Mouse (Mus musculus) monocyte, adult 2 months (primary cell): ENCODE measurements around the gene Il11ra1.
"Not testable (repeated sequence)": the region's sequence is repeated elsewhere in the genome, so short reads cannot be mapped to it uniquely, and the experiment has no call there.

ENCODE experiments used
- DNase-seq, 2 experiments: peaks; one replicate each; pipeline ENCODE4 v3.0.0; 2022; ENCODE audit warnings: low spot score in 2 of 2, low read depth in 1 of 2

Gene Il11ra1

DNA sequence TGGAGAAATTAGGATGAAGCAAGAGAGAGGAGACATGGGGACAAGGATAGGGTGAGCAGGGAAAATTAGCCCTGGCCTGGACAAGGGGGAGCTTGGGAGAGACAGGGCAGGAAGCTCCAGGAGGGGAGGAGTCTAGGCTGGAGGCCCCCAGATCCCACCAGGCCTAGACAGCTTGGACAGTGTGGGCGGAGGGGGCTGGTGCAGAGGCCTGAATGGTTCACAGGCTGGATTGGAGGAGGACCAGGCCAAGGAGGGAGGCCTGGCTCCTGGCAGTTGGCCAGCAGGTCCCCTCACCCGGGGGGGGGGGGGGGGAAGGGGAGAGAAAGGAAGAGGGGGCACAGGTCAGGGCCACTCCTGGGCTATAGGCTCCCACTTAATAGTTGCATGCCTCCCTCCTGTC is 20.5 kb upstream of the Il11ra1 start:
- DNase-seq = no peak

DNA sequence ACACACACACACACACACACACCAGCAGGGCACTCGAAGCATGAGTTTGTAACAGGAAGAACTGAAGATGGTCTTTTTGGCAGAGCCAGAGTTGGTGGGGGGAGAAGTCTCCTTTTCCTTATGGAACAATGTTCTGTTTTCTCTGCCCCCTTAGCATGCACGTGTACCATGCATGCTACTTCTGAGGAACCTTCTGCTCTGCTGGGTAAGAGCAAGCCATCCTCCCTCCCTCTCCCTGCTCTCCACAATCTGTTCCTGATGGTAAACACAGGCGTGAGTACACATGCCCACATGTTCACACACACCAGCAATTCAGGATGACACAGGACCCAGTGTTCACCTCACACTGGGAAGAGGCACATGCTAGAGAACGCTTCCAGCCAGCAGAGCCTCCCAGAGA is 18.6 kb upstream of the Il11ra1 start:
- no peak for DNase-seq

GRCm38 (mm10) chr4:41681947-41682346 is 17.8 kb upstream of the Il11ra1 start:
- DNase-seq = no peak

DNA sequence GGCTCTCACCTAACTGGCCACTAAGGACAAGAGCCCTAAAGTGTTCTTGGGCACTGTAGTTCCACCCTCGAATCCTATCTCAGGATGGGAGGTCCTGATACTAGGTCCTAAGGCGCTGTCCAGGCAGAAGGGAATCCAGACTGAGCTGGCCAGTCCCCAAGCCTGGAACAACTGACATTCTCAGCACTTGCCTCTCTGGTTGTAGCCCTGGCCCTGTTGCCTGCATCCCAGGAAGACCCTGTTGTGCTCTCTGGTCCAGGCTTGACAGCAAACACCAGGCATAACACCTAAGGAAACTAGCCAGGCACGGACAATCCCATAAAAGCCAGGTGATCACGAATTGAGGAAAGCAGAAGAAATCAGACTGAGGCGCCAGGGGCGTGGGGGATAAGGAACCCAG is 17.0 kb upstream of the Il11ra1 start:
- no peak for DNase-seq

- DNase-seq = not testable (repeated sequence)
These were observed 16.5 kb upstream of the Il11ra1 start for GRCm38 (mm10) chr4:41683303-41683702.

- not testable (repeated sequence) for DNase-seq
These were observed 15.5 kb upstream of the Il11ra1 start for GRCm38 (mm10) chr4:41684131-41684930.

GRCm38 (mm10) chr4:41684931-41685453 is 14.8 kb upstream of the Il11ra1 start:
- not testable (repeated sequence) for DNase-seq

DNA sequence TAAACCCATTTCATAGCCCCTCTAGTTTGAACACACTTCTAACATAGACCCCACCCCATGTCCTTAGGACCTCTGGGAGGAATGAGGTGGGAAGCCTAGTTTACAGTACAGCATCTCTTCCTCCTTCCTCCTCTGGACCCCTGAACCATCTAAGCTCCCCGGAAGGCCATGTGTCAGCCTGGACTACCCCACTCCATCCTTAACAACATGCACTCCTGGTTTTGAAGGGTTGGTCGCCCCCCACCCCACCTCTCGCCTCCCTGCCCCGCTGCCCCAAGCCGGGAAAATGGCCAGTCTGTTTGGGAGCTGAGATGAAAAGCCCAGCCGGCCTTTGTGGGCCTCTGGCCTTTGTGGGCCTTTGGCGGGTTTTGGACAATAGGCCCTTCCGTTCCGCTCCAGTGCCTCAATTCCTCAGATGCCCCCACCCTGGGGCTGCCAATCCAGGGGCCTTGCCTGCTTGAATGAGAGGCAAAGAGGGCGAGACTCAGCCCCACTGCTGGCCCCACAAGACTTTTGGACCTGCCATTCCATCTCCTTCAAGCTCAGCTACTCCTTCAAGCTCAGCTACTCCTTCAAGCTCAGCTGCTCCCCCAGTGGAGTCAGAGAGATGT is 13.8 kb upstream of the Il11ra1 start:
- not testable (repeated sequence) for DNase-seq

DNA sequence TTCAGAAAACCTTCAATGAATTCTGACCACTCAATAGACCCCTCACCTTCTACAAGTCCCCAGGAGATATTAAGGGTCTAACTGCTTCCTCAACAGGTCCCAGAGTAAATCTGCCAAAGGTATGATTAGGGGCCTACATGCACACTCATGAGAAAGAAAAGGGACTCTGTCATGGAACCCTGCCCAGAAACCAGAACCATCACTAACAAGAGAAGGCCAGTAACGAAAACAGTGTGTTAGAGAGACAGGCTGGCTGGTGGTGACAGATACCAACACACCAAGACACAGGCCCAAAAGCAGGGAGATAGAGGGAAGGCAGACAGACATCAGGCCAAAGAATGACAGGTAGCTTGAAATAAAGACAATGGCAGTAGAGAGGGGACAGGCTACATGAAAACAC is 11.2 kb upstream of the Il11ra1 start:
- DNase-seq = not testable (repeated sequence)

DNA sequence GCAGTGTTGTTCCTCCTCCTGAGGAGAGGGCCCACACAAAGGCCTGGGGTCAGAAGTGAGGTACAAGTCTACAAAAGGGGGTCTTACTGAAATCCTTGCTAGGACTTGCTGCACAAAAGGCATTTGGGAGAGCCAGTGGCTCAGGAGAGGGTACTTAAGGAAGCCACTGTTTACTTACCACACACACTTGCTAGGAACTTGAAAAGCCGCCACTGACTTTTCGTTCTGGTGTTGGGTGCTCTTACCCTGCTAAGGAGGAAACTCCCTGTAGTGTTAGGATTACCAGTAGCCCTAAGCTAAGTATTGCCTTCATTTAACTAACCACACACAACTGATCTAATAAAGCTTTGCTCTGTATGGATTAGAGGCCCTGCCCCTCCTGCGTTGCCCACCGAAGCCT is 9.8 kb upstream of the Il11ra1 start:
- not testable (repeated sequence) for DNase-seq

DNA sequence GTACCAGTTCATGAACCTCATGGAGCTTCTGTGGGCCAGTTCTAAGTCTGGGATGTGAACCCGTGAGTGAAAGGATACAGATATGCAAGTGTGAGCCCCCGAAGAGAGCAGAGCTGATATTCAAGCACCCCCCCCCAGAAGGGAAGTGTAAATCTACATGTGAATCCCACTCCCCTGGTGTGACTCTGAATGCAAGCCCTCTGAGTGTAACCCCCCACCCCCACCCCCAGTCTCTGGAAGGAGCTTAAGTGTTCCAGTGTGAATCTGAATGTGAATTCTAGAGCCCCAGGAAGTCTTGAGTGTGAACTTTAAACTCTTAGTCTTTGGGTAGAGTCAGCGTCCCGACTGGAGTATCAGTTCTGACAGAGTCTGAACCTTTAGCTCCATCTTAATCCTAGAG is 6.3 kb upstream of the Il11ra1 start:
- DNase-seq = not testable (repeated sequence)

GRCm38 (mm10) chr4:41695800-41696199 is 4.0 kb upstream of the Il11ra1 start:
- not testable (repeated sequence) for DNase-seq

- not testable (repeated sequence) for DNase-seq
These were observed 3.3 kb upstream of the Il11ra1 start for GRCm38 (mm10) chr4:41696452-41696851.

- DNase-seq = peak; percentile 19 to 70
These were observed 2.6 kb upstream of the Il11ra1 start, which contains the start of gene Cntfr for GRCm38 (mm10) chr4:41696930-41697841. Cntfr (minus strand) TSS chr4:41697089.

DNA sequence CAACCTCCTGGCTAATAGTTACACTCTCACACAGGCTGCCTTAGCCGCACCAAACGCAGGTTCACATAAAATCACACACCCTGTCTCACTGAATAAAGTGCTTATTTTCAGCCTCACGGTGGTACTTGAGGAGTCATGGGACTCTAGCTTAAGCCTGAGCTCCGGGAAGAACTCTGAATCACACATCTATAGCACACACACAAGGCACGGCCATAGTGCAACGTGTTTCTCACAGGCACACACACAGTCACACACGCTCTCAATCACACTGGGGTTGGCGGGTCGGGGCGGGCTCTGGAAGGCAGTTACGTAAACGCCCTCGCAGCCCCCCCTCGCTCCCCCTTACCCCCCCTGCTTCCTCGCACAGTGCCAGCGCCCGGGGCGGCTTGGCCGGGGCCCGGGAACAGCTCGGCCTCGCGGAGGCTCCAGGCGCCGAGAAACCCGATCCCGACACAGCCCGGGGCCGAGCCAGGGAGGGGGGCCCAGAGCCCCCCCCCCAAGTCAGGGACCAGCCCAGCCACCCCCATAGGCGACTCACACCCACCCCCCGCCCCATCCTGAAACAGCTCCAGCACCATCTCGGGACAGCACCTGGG is 1.3 kb upstream of the Il11ra1 start:
- DNase-seq = not testable (repeated sequence)

- not testable (repeated sequence) for DNase-seq
These were observed 435 bp downstream of the Il11ra1 start for GRCm38 (mm10) chr4:41700224-41700623.

- not testable (repeated sequence) for DNase-seq
These were observed 2.4 kb downstream of the Il11ra1 start for GRCm38 (mm10) chr4:41702226-41702625.

DNA sequence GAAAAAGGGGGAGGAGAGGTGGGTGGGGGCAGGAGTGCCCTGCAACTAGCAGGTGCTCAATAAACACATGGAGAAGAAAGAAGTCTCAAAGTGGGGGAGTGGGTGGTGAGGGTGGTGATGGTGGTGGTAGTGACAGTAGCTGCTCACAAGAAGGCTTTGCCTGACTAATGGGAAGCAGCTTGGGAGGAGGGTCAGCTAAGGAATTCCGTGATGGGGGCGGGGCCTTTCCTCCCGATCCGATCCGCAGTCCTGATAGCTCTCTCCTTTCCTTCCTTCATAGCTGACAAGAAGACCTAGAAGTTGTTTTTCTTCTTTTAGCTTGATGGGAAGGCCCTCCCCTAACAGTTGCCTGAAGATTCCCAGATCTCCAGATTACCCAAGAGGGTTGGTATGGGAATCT is 4.9 kb downstream of the Il11ra1 start:
- no peak for DNase-seq

GRCm38 (mm10) chr4:41705922-41706754 is 6.3 kb downstream of the Il11ra1 start:
- no peak for DNase-seq

DNA sequence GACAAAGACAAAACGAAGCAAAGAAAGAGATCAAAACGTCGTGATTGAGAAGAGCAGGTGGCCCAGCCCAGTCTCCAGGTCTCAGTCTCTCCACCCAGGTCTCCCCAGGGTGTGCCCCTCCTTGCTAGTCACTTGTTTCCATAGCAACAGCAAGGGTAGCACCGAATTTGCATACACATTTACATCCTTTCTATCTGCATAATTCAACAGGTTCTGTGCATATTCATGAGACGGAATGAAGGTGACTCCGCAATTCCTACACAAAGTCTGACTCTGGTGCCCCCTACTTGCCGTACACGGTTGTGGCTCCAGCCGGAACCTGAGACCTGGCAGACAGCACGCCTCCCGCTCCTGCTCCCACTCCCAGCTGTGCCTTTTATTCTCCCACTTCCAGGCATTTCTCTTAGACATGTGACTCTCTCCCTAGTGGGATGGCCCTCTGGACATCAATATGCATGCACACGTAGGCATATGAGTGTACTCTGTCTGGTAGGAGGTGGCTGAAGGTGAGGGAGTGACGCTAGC is 7.3 kb downstream of the Il11ra1 start:
- DNase-seq = no peak
